Mouse (Mus musculus) C2C12 (cell line): Measurements from ENCODE around the gene Zfp981.
"Not testable (repeated sequence)": the region's sequence is repeated elsewhere in the genome, so short reads cannot be mapped to it uniquely, and the experiment has no call there.

Experiments
- CTCF ChIP-seq: IDR thresholded peaks from one replicate; pipeline ENCODE4 v1.5.1; 2011; ENCODE audit not compliant: control insufficient read depth, insufficient read depth, insufficient read length
- MAX ChIP-seq: IDR thresholded peaks from one replicate; pipeline ENCODE4 v1.6.1; 2011; ENCODE audit warnings: mild to moderate bottlenecking, control low read depth

DNA sequence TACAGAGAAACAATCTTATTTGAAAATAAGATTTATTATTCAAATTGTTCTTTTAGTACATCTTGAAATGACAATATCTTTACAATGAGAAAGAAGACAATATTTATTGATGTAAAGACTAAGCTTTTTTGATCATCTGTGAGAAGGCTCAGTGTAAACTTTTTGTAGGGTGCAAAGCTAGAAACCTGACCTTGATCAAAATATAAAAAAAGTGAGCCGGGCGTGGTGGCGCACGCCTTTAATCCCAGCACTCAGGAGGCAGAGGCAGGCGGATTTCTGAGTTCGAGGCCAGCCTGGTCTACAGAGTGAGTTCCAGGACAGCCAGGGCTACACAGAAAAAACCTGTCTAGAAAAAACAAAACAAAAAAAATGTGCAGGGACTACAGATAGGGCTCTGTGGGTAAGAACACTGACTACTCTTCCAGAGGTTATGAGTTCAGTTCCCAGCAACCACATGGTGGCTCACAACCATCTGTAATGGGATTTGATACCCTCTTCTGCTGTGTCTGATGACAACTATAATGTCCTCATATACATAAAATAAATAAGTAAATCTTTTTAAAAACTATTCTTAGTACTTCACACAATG lies 8.4 kb upstream of the Zfp981 start:
- TF ChIP-seq MAX, CTCF: not testable (repeated sequence)
